Mouse (Mus musculus): ENCODE data around the gene H2-Ob.
"Not testable (repeated sequence)": the region's sequence is repeated elsewhere in the genome, so short reads cannot be mapped to it uniquely, and the experiment has no call there.

GRCm38 (mm10) chr17:34219096-34219495 is 19.6 kb upstream of the H2-Ob start:
- not testable (repeated sequence) for TF ChIP-seq POLR2A (IDR thresholded peaks at IDR 0.05; ENCODE audit: insufficient read depth, low read depth, low read length)
- 0 out of 2 replicates have a peak, but pooled peaks have one; percentile 21 for TF ChIP-seq CTCF (IDR thresholded peaks at IDR 0.05; ENCODE audit: insufficient read depth, low read depth, low read length)

Measured in olfactory bulb, adult 2 months (tissue).